Mouse (Mus musculus) T-cell, adult 2 months (primary cell): ENCODE results near the gene Dusp28.

ENCODE experiments used
- DNase-seq: peaks from one replicate; pipeline ENCODE4 v3.0.0; 2022; ENCODE audit warnings: low spot score

Dusp28 gene

DNA sequence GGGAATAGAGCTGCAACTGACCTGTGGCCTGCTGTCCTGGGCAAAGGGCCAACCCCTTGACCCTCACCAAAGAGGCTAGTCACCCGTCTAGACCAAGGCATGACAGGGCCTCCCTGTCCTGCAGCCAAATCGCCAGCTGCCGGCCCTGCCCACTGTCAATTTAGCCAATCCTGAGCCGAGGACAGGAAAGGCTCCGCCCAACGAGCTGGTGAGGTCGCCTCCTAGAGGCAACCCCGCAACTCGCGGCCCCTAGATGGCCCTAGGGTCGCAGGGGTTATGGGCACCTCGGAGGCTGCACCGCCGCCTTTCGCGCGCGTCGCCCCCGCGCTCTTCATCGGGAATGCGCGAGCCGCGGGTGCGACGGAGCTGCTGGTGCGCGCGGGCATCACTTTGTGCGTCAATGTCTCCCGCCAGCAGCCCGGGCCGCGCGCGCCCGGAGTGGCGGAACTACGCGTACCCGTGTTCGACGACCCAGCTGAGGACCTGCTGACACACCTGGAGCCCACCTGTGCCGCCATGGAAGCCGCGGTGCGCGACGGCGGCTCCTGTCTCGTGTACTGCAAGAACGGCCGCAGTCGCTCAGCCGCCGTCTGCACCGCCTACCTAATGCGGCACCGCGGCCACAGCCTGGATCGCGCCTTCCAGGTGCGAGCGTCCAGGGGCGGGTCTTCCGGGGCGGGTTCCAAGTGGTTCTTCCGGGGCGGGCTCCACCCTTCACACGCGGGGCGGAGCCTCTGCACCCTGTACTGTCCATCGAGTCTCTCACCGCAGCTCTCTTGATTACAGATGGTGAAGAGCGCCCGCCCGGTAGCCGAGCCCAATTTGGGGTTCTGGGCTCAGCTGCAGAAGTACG, at the start of gene Dusp28:
Gene Dusp28, plus strand, starts transcription at position 203 of the 853 bp plus-strand sequence.
- DNase-seq, result peak; percentile 76

DNA sequence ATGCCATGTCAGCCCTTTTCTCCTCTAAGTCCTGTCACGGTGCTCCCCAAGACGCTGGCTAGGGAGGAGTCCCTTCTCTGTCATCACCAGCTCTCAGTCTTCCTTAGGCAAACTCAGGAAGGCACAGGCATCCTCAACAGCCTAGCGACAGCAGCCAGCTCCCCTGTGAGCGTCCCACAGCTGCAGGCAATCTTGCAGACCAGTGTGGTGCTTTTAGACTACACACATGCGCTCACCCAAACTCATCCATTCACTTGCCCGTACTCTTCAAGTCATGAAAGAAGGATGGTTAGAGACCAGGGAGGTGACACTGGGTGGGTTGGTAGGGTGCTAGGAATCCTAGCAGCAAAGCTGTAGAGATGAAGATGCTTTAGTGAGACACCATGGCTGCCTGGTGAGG, 45.3 kb upstream of the Dusp28 start:
- no peak for DNase-seq

DNA sequence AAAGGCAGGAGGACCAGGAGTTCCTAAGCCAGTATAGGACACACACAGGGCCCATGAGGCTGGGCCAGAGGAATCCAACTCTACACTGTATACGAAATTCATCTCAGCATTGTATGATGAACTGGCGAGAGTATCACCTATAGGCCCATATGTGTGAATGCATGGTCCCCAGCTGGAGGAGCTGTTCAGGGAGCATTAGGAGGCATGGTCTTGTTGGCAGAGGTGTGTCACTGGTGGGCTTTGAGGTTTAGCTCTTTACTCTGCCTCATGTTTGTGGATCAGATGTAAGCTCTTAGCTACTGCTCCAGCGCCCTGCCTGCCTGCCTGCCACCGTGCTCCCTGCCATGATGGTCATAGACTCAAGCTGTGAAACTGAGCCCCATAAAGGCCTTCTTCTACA, 43.5 kb upstream of the Dusp28 start:
- DNase-seq, result no peak

GRCm38 (mm10) chr1:92866170-92866569, 40.6 kb upstream of the Dusp28 start:
- no peak for DNase-seq

- DNase-seq, result no peak
These were observed 36.8 kb upstream of the Dusp28 start for GRCm38 (mm10) chr1:92869985-92870384.

DNA sequence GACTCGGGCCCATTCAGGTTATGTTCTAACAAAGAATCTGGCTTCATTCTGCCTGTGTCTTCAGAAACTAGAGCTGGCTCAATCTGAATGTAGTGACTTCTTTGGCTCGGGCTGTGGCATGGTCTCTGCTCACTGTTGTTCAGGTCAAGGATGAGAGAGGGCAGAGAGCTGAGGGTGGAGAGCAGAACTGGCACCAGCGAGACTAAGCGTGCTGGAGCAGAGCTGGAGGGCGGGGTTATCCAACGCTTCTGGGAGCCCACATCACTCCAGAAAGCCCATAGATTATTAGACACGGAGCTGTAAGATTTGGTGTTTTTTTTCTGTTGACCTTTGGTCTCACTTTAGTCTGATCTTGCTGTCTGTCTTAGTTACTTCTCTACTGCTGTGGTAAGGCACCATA, 34.1 kb upstream of the Dusp28 start:
- DNase-seq, result no peak

DNA sequence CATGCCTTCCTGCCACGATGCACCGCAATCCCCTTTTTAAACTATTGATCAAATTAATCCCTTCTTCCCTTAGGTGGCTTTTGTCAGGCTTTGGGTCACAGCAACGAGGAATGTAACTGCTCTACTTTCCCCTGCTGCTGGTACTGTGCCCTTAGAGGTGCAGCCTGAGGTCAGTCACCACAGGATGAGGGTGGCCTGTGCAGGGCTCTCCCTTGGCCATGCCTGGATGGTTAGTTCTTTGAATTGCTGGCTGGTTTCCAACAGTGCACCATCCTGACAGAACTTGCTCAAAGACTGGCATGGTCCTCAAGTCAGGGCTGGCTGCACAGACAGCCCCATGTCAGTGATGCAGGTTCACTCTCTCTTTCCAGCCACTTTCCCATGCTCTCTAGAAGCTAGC, 32.8 kb upstream of the Dusp28 start:
- DNase-seq, result no peak

GRCm38 (mm10) chr1:92875360-92876111, 31.2 kb upstream of the Dusp28 start:
- DNase-seq, result no peak

GRCm38 (mm10) chr1:92877431-92877978, 29.3 kb upstream of the Dusp28 start:
- no peak for DNase-seq

DNA sequence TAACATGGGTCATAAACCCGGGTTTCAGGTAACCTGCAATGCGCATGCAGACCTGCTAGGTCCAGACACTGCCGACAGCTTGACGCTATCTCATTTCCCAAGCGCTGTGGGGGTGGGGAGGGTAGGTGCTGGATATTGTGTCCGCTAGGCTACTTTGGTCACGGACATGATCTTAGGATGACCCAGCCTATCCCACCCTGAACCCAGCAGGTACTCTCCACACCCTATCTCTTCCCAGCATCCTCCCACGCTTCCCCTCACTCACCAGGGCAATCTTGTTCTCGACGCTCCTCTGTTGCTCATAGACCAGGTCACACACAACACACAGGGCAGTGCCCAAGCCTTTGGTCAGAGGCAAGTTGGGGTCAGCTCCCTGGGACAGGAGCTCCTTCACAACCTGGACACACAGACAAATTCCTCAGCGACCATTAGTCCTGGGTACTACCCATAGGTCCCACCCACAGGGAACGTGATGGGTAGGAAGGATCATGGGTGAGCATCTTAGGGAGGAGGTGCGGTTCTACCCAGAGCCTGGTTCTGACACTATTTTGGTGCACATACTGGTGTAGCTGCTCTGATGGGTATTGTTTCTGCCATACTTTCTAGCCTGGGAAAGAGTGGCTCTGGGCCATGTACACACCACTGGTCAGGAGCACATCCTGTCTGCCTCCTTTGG, 28.6 kb upstream of the Dusp28 start:
- DNase-seq, result no peak

DNA sequence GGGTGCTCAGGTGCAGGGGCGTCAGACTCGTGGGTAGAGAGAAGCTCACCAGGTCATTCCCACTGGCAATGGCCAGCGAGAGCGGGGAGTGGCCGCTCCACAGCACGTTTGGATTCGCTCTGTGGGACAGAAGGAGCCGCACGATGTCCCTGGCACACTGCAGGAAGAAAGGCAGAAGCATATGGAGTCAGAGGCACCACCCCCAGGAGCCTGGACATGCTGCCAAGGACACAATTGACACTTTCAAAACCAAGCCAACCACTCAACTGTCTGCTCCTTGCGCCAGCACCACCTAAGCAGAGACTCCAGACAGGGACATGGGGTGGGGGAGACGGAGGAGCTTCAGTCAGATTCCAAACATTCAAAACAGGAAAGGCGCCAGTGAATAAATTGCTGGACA, 27.5 kb upstream of the Dusp28 start:
- no peak for DNase-seq

DNA sequence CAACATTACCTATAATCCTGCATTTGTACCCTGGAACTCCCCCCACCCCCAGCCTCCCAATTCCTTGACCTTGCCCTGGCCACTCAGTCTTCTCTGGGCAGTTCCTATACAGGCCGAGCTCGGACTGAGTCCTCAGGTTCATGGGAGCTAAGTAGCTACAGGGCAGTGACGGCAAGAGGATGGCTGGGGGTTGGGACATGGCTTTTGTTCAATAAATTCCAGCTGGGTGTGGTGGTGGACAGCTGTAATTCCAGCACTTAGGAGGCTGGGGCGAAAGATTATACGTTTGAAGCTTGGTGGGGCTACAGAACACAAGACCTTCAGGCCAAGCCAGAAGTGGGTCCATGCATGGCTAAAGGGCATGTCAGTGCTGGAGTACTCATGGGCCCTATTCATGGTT, 26.7 kb upstream of the Dusp28 start:
- no peak for DNase-seq

DNA sequence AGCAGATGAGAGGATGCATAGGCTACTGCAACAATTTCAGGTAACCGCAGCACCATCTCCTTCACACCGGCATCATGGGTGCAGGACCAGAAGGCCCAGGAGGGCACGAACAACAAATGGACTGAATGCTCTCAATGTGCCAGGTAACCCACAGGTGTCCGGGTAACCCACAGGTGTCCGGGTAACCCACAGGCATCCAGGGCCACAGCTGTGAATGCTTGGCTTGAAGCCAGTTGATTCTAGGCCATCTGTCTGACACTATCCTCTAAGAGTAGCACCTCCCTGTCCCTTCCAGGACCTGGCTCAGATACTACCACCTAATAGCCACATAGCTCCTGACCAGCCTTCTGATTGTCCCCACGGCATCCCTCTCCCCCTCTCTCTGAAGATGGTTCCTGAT, 24.8 kb upstream of the Dusp28 start:
- no peak for DNase-seq

DNA sequence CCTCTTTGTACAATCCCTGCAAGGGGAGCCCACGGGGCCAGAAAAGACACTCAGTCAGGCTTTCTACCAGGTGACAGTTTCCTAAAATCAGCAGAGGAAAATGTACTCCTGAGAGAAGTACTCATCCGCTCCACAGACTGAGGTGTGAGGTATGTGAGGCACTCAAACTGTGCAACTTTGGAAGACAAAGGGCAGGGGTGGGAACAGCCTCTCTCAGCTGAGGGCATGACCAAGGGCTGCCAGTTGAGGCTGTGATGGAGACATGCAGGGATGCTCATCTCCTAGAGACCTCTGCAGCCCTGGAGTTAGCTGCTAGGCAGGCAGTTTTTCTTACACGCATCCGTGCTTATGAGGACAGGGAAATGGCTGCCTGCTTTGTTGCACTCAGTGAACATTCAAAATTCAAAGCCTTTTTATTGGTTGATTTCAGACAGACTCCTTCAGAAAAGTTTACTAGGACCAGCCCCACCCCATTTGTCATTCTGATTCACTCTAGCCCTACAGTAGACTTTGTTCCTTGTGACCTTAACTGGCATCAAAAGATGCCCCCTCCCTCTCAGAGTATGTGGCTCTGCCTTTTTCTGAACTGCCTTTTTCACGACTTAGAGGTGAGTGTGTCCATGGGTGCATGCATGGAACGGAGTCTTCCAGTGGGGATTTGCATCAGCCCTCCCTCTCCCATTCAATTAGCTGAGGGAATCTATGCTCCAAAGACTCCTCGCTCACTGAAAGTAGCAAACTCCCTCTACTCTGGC, 17.7 kb upstream of the Dusp28 start:
- no peak for DNase-seq

- no peak for DNase-seq
These were observed 14.0 kb upstream of the Dusp28 start for GRCm38 (mm10) chr1:92892791-92893190.

DNA sequence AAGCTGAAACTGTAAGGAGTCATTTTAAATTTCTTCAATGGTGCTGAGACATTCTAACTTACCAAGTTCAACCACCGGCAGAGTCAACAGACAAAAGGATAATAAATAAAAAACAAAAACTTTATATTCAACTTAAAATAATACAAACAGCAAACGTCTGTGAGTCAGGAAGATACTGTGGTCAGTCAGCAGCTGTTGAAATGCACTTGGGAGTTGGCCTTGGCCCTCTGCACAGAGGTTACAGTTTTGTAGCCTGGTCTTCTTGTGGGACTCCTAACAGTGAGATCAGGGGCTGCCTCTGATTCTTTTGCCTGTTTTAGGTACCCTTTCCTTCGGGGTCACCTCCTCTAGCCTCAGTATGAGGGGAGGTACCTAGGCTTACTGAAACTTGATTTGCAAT, 12.9 kb upstream of the Dusp28 start:
- no peak for DNase-seq

GRCm38 (mm10) chr1:92895089-92895488, 11.7 kb upstream of the Dusp28 start:
- DNase-seq, result peak; percentile 69

GRCm38 (mm10) chr1:92902786-92903185, 4.0 kb upstream of the Dusp28 start, which contains the start of gene Ankmy1:
TSS of gene Ankmy1 (minus strand) at chr1:92902906.
- DNase-seq, result no peak

GRCm38 (mm10) chr1:92903627-92904026, 3.2 kb upstream of the Dusp28 start:
- DNase-seq, result no peak

DNA sequence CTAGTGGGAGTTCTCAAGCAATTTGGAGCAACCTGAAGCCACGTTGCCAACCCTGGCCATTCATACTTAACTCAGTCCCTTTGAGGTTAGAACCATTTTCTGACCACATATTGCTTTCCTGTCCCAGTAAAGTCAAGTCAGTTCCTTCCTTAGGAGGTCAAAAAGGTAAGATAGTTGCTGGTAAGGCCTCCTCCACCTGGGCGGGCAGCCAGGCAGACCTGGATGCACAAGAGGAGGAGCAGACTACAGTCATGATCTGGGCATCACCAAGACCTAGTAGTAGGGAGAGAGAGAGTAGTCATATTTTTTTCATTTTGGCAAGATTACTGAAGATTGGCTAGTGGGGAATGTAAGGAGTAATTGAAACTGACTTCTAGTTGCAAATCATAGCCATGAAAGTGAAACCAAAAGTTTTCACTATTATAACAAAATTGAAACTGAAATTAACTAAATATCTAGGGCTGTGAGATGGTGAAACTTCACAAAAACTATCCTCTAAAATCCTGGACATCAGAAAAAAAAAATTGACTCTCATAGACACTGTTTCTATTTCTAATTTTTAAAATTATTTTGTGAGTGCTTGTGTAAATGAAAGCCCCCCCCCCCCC, 974 bp upstream of the Dusp28 start:
- DNase-seq, result no peak

DNA sequence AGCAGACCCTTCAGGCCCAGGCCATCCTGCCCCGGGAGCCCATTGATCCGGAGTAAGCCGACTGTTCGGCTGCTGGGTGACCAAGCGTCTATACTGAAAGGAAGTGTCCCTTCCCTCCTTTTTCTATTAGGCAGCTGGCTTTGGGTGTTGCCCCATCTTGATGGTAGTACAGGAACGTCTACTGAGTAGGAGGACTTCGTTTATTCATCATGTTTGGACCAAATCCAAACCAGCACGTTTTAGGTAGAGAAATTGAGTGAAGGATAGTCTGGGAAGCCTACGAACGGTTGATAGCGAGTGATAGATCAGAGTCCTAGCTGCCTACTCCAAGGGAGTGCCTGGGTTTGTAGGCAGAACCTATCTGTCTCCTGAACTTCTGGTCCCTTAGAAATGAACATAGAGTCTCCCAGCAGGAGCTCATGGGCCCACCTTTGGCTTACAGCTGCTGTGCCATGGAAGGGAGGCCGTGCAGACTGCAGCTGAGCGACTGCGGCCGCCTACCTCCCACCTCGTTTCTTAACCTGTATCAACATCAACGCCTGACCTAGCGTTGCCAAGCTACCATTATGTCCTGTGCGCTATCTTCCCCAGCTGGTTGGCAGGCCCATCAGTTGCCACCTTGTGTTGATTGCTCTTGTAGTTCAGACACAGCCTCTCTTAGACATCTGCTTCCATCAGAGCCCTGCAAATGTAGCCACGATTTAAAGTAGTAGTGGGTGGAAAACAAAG, 1.0 kb downstream of the Dusp28 start:
- DNase-seq, result no peak
